Mouse (Mus musculus) hindbrain, postnatal 0 days (tissue): ENCODE results near the gene Gm20736. TPM values are rescaled to one million over a fixed set of nuclear protein-coding genes. Genes with fewer than 3 reads are reported as not detected.
"Not testable (repeated sequence)": the region's sequence is repeated elsewhere in the genome, so short reads cannot be mapped to it uniquely, and the experiment has no call there.

Experiments used
- ATAC-seq: fragments of 200-750 bp; cut with Nextera tagmentation; 2 replicates; pipeline ENCODE4 v1.8.0; 2017; ENCODE audit warnings: mild to moderate bottlenecking, moderate TSS enrichment, moderate library complexity
- DNase-seq: peaks from one replicate; pipeline ENCODE4 v3.0.0-alpha.2; 2015; ENCODE audit warnings: low spot score
- H3K27ac ChIP-seq: fragments of 300-500 bp; sonication (generic); 2 replicates; pipeline ENCODE4 v1.5.1; 2014; ENCODE audit warnings: mild to moderate bottlenecking
- H3K27me3 ChIP-seq: fragments of 300-500 bp; sonication (generic); 2 replicates; pipeline ENCODE4 v1.6.1; 2014; ENCODE audit warnings: low read length, mixed read lengths; ENCODE audit not compliant: insufficient read depth
- H3K36me3 ChIP-seq: fragments of 300-500 bp; sonication (generic); 2 replicates; pipeline ENCODE4 v1.6.1; 2014; ENCODE audit warnings: low read length, mixed read lengths; ENCODE audit not compliant: insufficient read depth
- H3K4me1 ChIP-seq: fragments of 300-500 bp; sonication (generic); 2 replicates; pipeline ENCODE4 v1.6.1; 2014; ENCODE audit warnings: antibody characterized with exemption, low read length, mixed read lengths; ENCODE audit not compliant: insufficient read depth
- H3K4me2 ChIP-seq: fragments of 300-500 bp; sonication (generic); 2 replicates; pipeline ENCODE4 v1.6.1; 2014; ENCODE audit warnings: low read depth, mild to moderate bottlenecking, low read length, moderate library complexity, mixed read lengths
- H3K4me3 ChIP-seq: fragments of 300-500 bp; sonication (generic); 2 replicates; pipeline ENCODE4 v1.5.1; 2014; ENCODE audit warnings: low read length
- H3K9ac ChIP-seq: fragments of 300-500 bp; sonication (generic); replicated peaks from 2 replicates; pipeline ENCODE4 v1.6.1; 2014; ENCODE audit warnings: mild to moderate bottlenecking, low read length, moderate library complexity, mixed read lengths
- H3K9me3 ChIP-seq: fragments of 300-500 bp; sonication (generic); 2 replicates; pipeline ENCODE4 v1.6.1; 2016; ENCODE audit warnings: low read length, mixed read lengths
- WGBS: fragments of 180-500 bp; shearing (Covaris S2); extraction: QIAGEN DNeasy Blood & Tissue Kit; methylation state at CpG from one replicate; pipeline ENCODE4 v1.1.7; 2014; 5-methylcytosine and 5-hydroxymethylcytosine counted together
- polyA plus RNA-seq: library from polyadenylated mRNA; unstranded; fragments of >200 nt; fragmentation: Nextera tagmentation; extraction: Ambion mirVana; gene quantifications from 2 replicates; pipeline ENCODE4 v1.2.1, GENCODE M21; 2015
- total RNA-seq: library from RNA; depleted of rRNA; stranded (reverse); fragments of >200 nt; gene quantifications from 2 replicates; pipeline ENCODE4 v1.2.3, GENCODE M21; 2014; rRNA removed

Gene Gm20736
- total RNA-seq (not detected in 2 replicates), polyA plus RNA-seq (not detected in 2 replicates)

- DNase-seq, H3K36me3 ChIP-seq, H3K9me3 ChIP-seq, ATAC-seq, H3K4me3 ChIP-seq, H3K27ac ChIP-seq, H3K4me1 ChIP-seq, H3K27me3 ChIP-seq, H3K4me2 ChIP-seq, H3K9ac ChIP-seq: not testable (repeated sequence)
- WGBS: no CpG with 5 or more reads among the region's 5 CpGs
Observed at GRCm38 (mm10) chrY:65377390-65377789, at the start of gene Gm20736. Gene Gm20736 (plus strand): TSS chrY:65377690.

Other genes with a start within 250 kb of the Gm20736 start
- not detected in 2 replicates for gene Gm20924, start 170.2 kb upstream of the Gm20736 start, total RNA-seq
- gene Gm20924, start 170.2 kb upstream of the Gm20736 start, polyA plus RNA-seq: not detected in 2 replicates